Mouse (Mus musculus): ENCODE measurements at regions not wholly inside any gene's neighbourhood (a gene's known extent, or its start where the extent isn't known, plus 50 kb on each side); places are given as distances from the start of the nearest gene placed in this dataset.

DNA sequence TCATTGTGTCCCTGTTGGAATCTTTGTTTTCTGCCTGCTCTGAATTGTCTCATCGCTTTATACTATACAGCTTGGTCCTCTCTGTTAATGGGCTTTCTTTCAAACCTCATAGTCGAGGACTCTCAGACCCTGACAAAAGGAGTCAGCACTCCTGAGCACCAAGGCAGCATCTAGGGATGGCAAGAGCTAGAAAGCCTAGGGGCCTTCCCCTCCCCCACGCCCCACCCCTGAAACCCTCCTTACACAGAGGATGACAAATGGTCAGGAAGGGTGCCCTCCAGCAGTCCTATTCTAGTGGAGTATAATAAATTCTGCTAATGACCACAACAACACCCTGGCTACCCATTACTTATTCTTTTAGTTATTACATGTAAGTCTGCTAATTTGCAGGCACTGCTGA lies 74.4 kb downstream of the Tbx19 start:
- DNase-seq (ENCODE audit: low read depth, low spot score) = no peak

DNA sequence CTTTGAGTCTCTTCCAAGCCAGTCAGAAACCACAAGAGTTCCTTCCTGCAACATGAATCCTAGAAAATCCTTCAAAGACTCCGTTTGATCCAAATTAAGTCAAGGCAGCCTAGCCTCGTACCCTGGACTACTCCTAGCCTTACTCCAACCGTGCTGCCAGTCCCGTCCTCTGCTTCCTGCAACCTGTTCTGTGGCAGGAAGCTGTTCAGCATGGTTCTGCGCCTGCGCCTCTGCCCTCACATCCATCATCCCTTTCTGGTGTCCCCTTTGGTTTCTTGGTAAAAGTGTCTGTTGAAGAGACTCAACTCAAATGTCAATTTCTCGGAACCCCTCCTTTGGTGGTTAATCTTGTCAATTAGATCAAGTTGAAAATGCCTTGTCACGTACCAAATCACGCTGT lies 75.8 kb downstream of the Tbx19 start:
- no peak for DNase-seq (ENCODE audit: low read depth, low spot score)

DNA sequence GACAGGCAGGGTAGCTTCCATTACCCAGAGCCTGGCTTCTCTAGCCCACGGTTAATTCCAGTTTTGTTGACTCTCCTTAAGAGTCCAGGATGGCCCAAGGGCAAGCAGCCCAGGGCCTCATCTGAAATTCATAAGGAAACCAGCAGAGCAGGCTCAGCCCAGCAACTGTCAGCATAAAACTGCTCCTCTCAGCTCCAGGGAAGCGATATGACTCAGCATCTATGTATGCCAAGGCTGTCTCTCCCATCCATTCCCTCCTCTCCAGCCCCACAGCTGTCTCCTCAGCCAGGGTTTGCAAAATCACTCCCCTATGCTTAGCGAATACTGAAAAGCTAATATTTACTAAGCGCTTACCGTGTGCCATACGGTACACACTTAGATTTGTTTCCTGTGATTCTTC lies 76.4 kb downstream of the Tbx19 start:
- no peak for DNase-seq (ENCODE audit: low read depth, low spot score)

GRCm38 (mm10) chr1:165080351-165080750 lies 80.2 kb downstream of the Tbx19 start:
- DNase-seq (ENCODE audit: low read depth, low spot score) = no peak

DNA sequence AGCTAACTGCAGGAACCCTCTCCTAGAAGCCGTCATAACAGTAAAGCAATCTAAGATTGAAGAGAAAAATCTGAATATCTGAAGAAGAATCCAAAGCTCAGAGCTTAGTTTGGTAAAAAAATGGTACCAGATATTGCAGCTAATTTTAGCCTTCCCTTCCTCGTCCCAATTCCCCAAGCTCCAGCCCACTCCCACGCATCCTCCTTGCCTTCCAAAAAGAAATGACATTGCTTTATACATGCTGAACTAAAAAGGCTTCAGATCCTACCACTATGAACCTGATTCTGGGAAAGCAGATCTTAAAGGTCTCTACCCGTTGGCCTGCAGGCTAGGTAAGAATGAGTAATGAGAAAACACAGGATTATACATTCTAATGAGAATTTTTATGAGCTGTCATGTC lies 83.3 kb downstream of the Tbx19 start:
- no peak for DNase-seq (ENCODE audit: low read depth, low spot score)

GRCm38 (mm10) chr1:165075301-165076082 lies 85.1 kb downstream of the Tbx19 start:
- DNase-seq (ENCODE audit: low read depth, low spot score) = peak; percentile 83

- no peak for DNase-seq (ENCODE audit: low read depth, low spot score)
These were observed 88.6 kb downstream of the Tbx19 start for GRCm38 (mm10) chr1:165071831-165072491.

DNA sequence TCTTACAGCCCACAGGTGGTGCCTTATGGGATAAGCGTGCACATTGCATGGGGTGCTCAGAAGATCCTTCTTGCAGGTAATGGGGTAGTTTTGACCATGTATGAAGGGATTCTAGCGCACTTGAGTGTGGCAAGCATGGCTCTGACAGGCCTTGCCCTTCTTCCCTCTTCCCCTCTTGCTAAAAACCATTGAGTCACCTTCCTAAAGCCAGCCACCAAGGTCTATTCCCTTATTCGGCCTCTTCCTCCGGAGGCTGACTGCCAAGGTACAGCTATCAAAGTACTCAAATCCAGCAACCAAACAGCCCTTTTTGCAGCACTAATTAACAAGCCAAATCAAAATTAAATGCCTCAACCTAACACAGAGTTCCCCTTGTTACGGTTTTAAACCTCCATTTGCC lies 95.6 kb downstream of the Tbx19 start:
- no peak for DNase-seq (ENCODE audit: low read depth, low spot score)

DNA sequence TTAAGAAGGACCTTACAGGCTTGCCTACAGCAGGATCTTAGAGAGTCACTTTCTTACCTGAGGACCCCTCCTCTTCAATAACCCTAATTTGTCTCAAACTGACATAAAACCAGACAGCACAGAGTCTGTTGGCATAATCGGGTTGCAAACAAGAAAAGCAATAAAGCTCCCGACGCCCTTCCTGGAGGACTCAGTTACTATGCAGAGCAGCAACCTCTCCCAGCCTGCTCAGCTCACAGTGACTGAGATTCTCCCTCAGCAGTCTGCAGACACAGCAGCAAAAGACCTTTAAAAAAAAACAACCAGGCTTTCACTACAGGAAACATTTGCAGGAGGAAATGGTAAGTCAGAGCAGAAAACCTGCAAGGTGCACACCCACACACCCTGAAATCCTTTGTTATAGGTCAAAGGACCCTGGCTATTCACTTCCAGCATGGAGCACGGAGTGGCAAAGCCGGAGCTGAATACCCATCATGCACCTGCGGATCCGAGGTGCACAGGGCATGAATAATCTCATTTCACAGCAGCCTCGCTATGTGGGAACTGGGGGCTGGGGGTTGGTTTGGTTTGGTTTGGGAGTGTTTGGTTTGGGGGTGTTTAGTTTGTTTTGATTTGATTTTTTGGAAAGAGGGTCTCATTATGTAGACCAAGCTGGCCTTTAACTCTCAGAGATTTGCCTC lies 97.6 kb downstream of the Tbx19 start:
- no peak for DNase-seq (ENCODE audit: low read depth, low spot score)

- no peak for DNase-seq (ENCODE audit: low read depth, low spot score)
These were observed 99.2 kb downstream of the Tbx19 start for GRCm38 (mm10) chr1:165061420-165061819.

DNA sequence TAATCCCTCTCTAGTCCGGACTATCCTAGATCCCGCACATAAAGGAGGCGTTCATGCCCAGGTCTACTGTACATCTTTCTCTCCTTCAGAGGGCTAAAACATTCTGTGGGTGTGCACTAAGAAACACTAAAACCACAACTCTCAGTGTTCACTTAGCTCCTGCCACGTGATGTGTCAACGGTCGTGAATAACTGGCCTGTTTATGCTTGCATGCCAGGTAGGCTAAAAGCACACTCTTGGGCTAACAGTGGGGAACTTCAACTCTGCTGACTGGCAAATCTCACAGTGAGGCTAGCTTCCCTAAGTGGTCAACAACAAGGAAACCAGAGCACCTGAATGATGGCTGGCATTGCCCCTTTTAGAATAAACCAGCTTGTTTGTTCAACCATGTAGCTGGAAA lies 106.3 kb downstream of the Tbx19 start:
- DNase-seq (ENCODE audit: low read depth, low spot score) = no peak

- no peak for DNase-seq (ENCODE audit: low read depth, low spot score)
These were observed 109.3 kb downstream of the Tbx19 start for GRCm38 (mm10) chr1:165051294-165051693.

DNA sequence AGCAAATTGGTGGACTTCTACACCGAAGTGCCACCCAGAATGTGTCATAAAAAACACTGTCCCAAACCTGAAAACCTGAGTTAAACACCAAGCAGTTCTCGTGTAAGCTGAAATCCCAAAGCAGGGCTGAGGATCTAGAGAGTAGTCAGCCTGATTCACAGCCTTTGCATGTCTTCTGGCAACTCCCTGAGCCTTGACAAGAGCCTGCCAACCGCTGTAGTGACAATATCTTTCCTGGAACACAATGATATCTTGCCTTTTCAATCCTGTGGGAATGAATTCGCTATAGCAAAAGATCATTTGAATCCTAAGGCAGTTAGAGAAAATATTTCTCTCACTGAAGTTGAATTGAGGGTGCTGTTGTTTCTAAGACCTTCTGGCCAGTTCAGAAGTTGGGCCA lies 110.4 kb downstream of the Tbx19 start:
- no peak for DNase-seq (ENCODE audit: low read depth, low spot score)

- DNase-seq (ENCODE audit: low read depth, low spot score) = no peak
These were observed 111.3 kb upstream of the Xcl1 start for GRCm38 (mm10) chr1:165046637-165047036.

DNA sequence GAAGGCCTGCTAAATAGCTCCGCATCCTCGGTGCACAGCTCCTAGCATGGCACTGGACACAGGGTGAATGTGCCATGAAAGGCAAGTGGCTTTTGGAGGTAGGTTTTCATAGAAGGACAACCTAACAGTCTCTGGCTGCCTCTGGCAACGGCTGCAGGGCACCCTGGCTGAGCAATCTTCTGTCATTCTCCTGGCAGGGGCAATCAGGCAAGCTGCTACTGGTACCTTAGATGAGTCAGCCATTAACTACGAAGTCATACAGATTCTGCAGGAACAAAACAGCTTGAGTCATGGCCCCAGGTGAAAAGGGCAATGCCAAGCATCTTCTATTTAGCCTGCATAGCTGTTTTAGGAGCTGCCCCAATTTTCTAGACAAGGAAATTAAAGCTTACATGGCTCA lies 110.7 kb upstream of the Xcl1 start:
- no peak for DNase-seq (ENCODE audit: low read depth, low spot score)

- DNase-seq (ENCODE audit: low read depth, low spot score) = no peak
These were observed 108.0 kb upstream of the Xcl1 start for GRCm38 (mm10) chr1:165043361-165043760.

DNA sequence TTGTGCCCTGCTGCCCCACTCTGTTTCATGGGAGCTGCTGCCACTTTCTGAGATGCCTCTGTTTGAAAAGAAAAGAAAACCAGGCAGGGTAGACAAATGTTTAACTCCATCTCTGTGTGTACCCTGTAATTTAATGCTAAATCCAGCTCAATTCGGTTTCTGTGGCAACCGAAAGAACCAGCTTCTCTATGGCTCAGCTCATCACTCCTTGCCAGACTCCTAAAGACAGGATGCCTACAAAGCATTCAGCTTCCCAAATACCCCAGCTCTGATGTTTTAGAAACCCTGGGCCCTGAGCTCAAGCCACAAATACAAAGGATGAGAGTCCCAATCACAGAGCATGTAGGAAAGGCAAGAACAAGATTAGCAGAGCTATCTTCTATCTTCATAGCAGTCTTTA lies 106.8 kb upstream of the Xcl1 start:
- peak; percentile 56 for DNase-seq (ENCODE audit: low read depth, low spot score)

GRCm38 (mm10) chr1:165036631-165037030 lies 101.3 kb upstream of the Xcl1 start:
- DNase-seq (ENCODE audit: low read depth, low spot score) = no peak

DNA sequence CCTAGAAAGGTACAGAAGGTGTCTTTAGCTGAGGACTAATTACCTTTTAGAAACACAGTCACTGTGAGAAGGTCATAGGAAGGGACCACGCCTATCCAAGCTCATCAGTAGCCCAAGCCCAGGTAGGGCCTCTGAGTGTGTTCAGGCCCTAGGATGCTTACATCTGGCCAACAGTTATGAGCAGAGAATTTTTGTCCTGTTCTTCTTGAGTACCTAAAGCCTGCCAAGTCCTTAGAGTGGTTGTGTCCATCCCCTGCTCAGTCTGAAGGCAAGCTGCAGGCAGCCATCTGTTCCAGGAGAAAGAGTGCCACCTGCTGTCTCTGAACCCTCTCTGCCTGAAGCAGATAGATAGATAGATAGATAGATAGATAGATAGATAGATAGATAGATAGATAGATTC lies 100.3 kb upstream of the Xcl1 start:
- no peak for DNase-seq (ENCODE audit: low read depth, low spot score)

DNA sequence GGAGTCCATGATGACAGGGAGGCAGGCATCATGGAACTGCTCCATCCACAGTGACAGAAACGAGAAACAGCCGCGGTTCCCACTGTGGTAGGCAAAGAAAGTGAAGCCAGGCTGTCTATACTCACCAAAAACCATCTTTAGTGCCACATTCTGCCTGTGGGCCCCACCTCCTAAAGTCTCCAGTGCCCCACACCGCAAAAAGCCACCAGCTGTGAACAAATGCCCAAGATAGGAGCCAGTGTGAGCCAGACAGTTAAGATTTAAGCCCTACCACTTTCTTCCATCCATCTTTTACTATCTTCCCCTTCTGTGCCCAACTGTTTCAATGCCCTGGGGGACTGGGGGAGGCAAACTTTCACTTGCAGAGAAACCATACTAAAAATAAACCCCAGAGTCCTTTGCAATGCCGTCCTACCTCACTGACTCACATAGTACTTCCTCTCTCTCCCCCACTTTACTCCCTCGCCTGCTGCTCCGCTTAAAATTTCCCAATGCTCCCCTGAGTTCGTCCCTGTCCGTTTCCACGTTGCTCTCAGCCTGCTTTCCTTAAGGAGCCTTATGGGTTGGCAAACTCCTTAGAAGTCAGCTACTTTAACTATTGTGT lies 85.7 kb upstream of the Xcl1 start:
- DNase-seq (ENCODE audit: low read depth, low spot score) = no peak

DNA sequence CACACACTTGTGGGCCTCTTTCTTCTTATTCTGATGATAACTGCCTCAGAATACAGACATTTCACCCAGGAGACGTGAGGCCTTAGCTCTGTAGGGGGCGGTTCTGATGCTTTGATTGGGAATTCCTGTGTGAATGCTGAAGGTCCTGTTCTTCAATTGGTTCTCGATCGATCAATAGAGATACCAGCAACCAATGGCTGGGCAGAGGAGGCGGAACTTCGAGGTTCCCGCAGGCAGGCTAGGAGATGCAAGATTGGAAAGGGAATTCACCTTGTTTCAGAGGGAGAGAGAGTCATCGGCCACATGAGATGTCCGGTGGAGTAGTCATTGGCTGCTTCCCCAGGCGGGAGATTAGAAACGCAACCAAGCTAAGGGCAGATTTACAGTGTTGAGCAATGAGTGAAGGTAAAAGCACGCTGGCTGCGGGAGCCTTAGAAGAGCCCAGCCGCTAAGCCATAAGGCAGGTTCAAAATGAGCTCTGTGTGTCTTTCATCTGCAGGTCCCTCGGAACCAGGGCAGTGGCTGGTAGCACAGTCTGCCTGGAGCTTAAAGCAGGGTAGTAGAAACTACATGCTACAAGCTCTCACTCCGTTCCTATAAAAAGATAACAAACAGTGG lies 83.5 kb upstream of the Xcl1 start:
- DNase-seq (ENCODE audit: low read depth, low spot score) = peak; percentile 87

- no peak for DNase-seq (ENCODE audit: low read depth, low spot score)
These were observed 82.9 kb upstream of the Xcl1 start for GRCm38 (mm10) chr1:165018236-165018635.

Data from brain, embryonic 18.5 days (tissue).